Mouse (Mus musculus) midbrain, embryonic 14.5 days (tissue): ENCODE results near the gene Olfr1440. TPM values are rescaled to one million over a fixed set of nuclear protein-coding genes. Genes with fewer than 3 reads are reported as not detected.
A peak's percentile ranks its signal among the peaks of the same experiment; 100 is the strongest.

Experiments
- ATAC-seq: fragments of 200-750 bp; cut with Nextera tagmentation; 2 replicates; pipeline ENCODE4 v1.8.0; 2017; ENCODE audit warnings: moderate number of reproducible peaks, moderate library complexity; ENCODE audit not compliant: low FRiP score, low TSS enrichment
- DNase-seq: peaks from one replicate; pipeline ENCODE4 v3.0.0-alpha.2; 2015
- H3K27ac ChIP-seq: fragments of 300-500 bp; sonication (generic); replicated peaks from 2 replicates; pipeline ENCODE4 v1.5.1; 2014; ENCODE audit warnings: mild to moderate bottlenecking, low read depth, low read length, moderate library complexity
- H3K27me3 ChIP-seq: fragments of 300-500 bp; sonication (generic); 2 replicates; pipeline ENCODE4 v1.6.1; 2014; ENCODE audit warnings: low read length, control low read depth, mixed read lengths; ENCODE audit not compliant: control insufficient read depth, insufficient read depth
- H3K36me3 ChIP-seq: fragments of 300-500 bp; sonication (generic); 2 replicates; pipeline ENCODE4 v1.6.1; 2014; ENCODE audit warnings: low read length, control low read depth; ENCODE audit not compliant: control insufficient read depth, insufficient read depth
- H3K4me1 ChIP-seq: fragments of 300-500 bp; sonication (generic); 2 replicates; pipeline ENCODE4 v1.6.1; 2014; ENCODE audit warnings: mild to moderate bottlenecking, antibody characterized with exemption, low read length, control low read depth; ENCODE audit not compliant: control insufficient read depth, insufficient read depth
- H3K4me2 ChIP-seq: fragments of 300-500 bp; sonication (generic); 2 replicates; pipeline ENCODE4 v1.6.1; 2014; ENCODE audit warnings: mild to moderate bottlenecking, low read length, moderate library complexity
- H3K4me3 ChIP-seq: fragments of 300-500 bp; sonication (generic); replicated peaks from 2 replicates; pipeline ENCODE4 v1.5.1; 2014; ENCODE audit warnings: low read depth, low read length
- H3K9ac ChIP-seq: fragments of 300-500 bp; sonication (generic); replicated peaks from 2 replicates; pipeline ENCODE4 v1.6.1; 2014; ENCODE audit warnings: mild to moderate bottlenecking, low read length, moderate library complexity
- H3K9me3 ChIP-seq: fragments of 300-500 bp; sonication (generic); 2 replicates; pipeline ENCODE4 v1.6.1; 2016; ENCODE audit warnings: low read length, control low read depth, mixed read lengths; ENCODE audit not compliant: control insufficient read depth
- WGBS: fragments of 180-500 bp; shearing (Covaris S2); extraction: QIAGEN DNeasy Blood & Tissue Kit; methylation state at CpG from one replicate; pipeline ENCODE4 v1.1.7; 2014; 5-methylcytosine and 5-hydroxymethylcytosine counted together
- polyA plus RNA-seq: library from polyadenylated mRNA; unstranded; fragments of >200 nt; fragmentation: Nextera tagmentation; extraction: Ambion mirVana; gene quantifications from 2 replicates; pipeline ENCODE4 v1.2.1, GENCODE M21; 2014

Gene Olfr1440
- polyA plus RNA-seq, 1 experiment from 2014 or later = not detected

DNA sequence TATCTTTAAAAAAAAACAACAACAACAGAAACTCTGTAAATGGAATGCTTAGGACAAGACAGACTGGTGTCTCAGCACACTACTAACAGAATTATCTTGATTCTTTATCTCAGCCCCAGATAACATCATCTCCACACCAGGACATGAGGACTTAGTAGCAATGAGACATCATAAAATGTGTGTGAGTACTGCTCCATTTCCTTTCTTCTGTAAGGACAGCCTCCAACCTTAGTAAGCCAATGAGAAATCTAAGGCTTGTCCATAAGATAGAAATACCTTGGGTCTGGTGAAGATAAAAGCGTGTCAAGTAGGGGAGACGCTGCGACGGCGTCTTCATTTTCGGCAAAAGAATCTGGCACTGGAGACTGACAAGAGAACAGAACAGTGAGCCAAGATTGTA is 40.5 kb downstream of the Olfr1440 start, which contains the start of gene Pfpl:
Gene Pfpl, plus strand, starts transcription at position 301 of the 400 bp plus-strand sequence.
- Histone ChIP-seq H3K9me3 (no peaks in the 10 kb centered on the region), H3K4me2 (no peak within 1 kb of the TSS), H3K36me3 (no peaks in the 10 kb centered on the region), H3K27ac (no peak within 1 kb of the TSS), H3K4me3 (no peak within 1 kb of the TSS), H3K4me1 (no peaks in the 10 kb centered on the region), H3K9ac (no peak within 1 kb of the TSS), H3K27me3 (no peaks in the 10 kb centered on the region)
- 92% methylated on average over 6 of the region's 6 CpGs for WGBS
- no peak for ATAC-seq
- DNase-seq = no peak

GRCm38 (mm10) chr19:12433033-12433432 is 46.0 kb downstream of the Olfr1440 start:
- DNase-seq (peak; percentile 72), ATAC-seq (peak; percentile 63; the same call in 1 of the 2 replicates)
- H3K4me2 ChIP-seq = no peak overlapping the region
- no peaks in the 10 kb centered on the region for H3K9me3 ChIP-seq
- no peaks in the 10 kb centered on the region for H3K36me3 ChIP-seq
- H3K4me3 ChIP-seq = no peak overlapping the region
- H3K27ac ChIP-seq = no peak overlapping the region
- no peaks in the 10 kb centered on the region for H3K4me1 ChIP-seq
- H3K9ac ChIP-seq = no peak overlapping the region
- H3K27me3 ChIP-seq = no peaks in the 10 kb centered on the region
- WGBS = 3% methylated on average over 2 of the region's 2 CpGs

DNA sequence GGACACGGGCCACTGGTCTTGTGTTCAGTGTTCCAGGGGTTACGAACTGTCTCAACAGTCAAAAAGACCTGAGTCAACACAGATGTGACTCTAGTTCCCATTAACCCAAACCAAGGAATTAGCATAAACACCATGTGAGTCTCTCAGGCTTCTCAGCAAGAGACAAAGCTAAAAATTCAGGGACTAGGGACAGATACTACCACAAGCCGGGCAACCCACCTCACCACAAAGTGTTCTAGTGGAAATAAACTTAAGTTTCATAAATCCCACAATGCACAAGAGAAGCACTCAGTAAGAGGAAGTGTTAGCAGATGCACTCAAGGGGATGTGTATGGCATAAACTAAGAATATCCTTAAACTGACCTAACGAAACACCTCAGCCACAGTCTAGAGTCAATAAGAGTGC is 47.9 kb downstream of the Olfr1440 start:
- H3K27ac ChIP-seq = no peak overlapping the region
- DNase-seq = no peak

DNA sequence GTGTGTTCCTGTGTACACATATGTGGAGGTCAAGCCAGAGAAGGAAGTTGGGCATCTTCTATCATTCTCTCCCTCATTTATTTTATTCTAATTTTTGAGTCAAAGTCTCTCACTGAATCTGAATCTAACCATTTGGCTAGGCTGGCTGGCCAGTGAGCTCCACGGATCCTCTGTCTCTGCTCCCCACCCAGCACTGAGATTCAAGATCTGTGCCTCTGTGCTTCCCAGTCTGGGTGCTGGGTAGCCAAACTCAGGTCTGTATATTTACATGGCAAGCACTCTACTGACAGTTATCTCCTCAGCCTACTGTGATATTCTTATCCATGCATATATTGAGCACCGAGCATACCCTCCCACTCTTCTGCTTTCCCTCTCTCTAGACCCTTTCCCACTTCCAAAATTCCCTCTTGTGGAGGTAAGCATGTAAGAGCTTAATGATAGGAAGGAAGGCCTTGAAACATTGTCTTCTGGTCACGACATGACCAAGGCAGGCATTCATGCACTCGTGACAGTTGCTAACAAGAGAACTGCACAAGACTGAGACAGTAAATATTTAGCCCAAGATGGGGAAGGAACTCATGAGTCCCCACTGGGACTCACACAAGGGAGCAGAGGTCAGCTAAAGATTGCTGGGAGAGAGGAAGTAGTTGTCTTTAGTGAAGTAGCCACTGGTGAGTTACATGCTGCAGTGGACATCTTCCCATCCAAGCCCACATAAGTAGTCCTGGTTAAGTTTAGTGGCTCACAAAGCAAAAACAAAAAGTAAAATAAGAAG is 48.9 kb downstream of the Olfr1440 start:
- H3K4me3 ChIP-seq = no peak overlapping the region
- ATAC-seq (no peak), DNase-seq (no peak)
- no peaks in the 10 kb centered on the region for H3K9me3 ChIP-seq
- no peak overlapping the region for H3K9ac ChIP-seq
- WGBS = 85% methylated on average over 4 of the region's 4 CpGs
- H3K27me3 ChIP-seq = no peaks in the 10 kb centered on the region
- H3K27ac ChIP-seq = no peak overlapping the region
- H3K36me3 ChIP-seq = no peaks in the 10 kb centered on the region
- no peaks in the 10 kb centered on the region for H3K4me1 ChIP-seq
- no peak overlapping the region for H3K4me2 ChIP-seq

More for the DNA sequence above, 47.9 kb downstream of the Olfr1440 start:
- Histone ChIP-seq H3K9me3 (no peaks in the 10 kb centered on the region), H3K9ac (no peak overlapping the region), H3K4me3 (no peak overlapping the region), H3K4me2 (no peak overlapping the region), H3K27me3 (no peaks in the 10 kb centered on the region), H3K36me3 (no peaks in the 10 kb centered on the region), H3K4me1 (no peaks in the 10 kb centered on the region)
- WGBS = 76% methylated on average over 4 of the region's 4 CpGs
- no peak for ATAC-seq

GRCm38 (mm10) chr19:12439581-12439980 is 52.5 kb downstream of the Olfr1440 start:
- no peak overlapping the region for H3K4me3 ChIP-seq
- no peak for DNase-seq
- WGBS = 49% methylated on average over 1 of the region's 1 CpGs
- H3K9me3 ChIP-seq = no peaks in the 10 kb centered on the region
- no peaks in the 10 kb centered on the region for H3K4me1 ChIP-seq
- H3K27me3 ChIP-seq = no peaks in the 10 kb centered on the region
- no peak overlapping the region for H3K4me2 ChIP-seq
- H3K36me3 ChIP-seq = no peaks in the 10 kb centered on the region
- ATAC-seq = no peak
- no peak overlapping the region for H3K27ac ChIP-seq
- H3K9ac ChIP-seq = no peak overlapping the region

DNA sequence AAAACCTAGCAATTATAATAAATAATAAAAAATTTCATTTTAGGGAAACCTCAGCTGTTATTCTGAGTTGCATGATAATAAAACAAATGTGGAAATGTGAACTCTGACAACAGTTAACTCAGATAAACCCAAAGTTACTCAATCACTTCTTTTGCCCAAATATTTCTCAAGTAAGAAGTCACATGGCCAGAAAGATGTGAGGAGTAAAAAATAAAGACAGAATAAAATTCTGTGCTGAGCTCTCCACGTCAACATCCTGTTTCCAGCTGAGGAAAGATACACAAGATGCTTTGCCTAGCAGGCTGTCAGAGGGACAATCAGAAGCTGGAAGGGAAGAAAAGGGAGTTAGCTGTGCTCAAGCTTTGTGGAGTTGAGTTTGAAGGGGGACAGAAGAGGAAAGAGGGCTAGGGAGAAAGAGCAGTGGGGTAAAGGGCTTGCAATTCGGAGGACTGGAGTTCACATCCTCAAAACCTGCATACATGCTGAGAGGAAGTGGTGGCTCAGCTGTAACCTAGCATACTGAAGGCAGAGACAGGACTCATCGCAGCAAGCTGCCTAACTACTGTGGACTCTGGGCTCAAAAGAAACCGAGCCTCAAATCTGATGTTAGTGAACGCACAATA is 53.1 kb downstream of the Olfr1440 start:
- no peak overlapping the region for H3K9ac ChIP-seq
- no peaks in the 10 kb centered on the region for H3K4me1 ChIP-seq
- WGBS = 66% methylated on average over 5 of the region's 5 CpGs
- no peaks in the 10 kb centered on the region for H3K9me3 ChIP-seq
- ATAC-seq = no peak
- H3K4me2 ChIP-seq = no peak overlapping the region
- no peaks in the 10 kb centered on the region for H3K27me3 ChIP-seq
- DNase-seq = no peak
- H3K4me3 ChIP-seq = no peak overlapping the region
- no peak overlapping the region for H3K27ac ChIP-seq
- no peaks in the 10 kb centered on the region for H3K36me3 ChIP-seq

- Histone ChIP-seq H3K27ac (no peak overlapping the region), H3K4me1 (no peaks in the 10 kb centered on the region), H3K9me3 (no peaks in the 10 kb centered on the region), H3K4me2 (no peak overlapping the region), H3K36me3 (no peaks in the 10 kb centered on the region), H3K9ac (no peak overlapping the region), H3K4me3 (no peak overlapping the region), H3K27me3 (no peaks in the 10 kb centered on the region)
- DNase-seq (no peak), ATAC-seq (no peak)
- WGBS = 83% methylated on average over 4 of the region's 4 CpGs
Measured at GRCm38 (mm10) chr19:12442560-12442959, 55.5 kb downstream of the Olfr1440 start.

GRCm38 (mm10) chr19:12445014-12445413 is 57.9 kb downstream of the Olfr1440 start:
- DNase-seq = no peak
- 93% methylated on average over 3 of the region's 3 CpGs for WGBS

More at GRCm38 (mm10) chr19:12445014-12445413, 57.9 kb downstream of the Olfr1440 start:
- no peak overlapping the region for H3K4me2 ChIP-seq
- H3K9ac ChIP-seq = no peak overlapping the region
- no peaks in the 10 kb centered on the region for H3K9me3 ChIP-seq
- H3K4me3 ChIP-seq = no peak overlapping the region
- ATAC-seq = no peak
- no peaks in the 10 kb centered on the region for H3K27me3 ChIP-seq
- H3K27ac ChIP-seq = no peak overlapping the region
- no peaks in the 10 kb centered on the region for H3K4me1 ChIP-seq
- H3K36me3 ChIP-seq = no peaks in the 10 kb centered on the region
